Mouse (Mus musculus) limb, embryonic 10.5 days (tissue): ENCODE data around the gene Sdc3. TPM values are rescaled to one million over a fixed set of nuclear protein-coding genes. Genes with fewer than 3 reads are reported as not detected.

Experiments
- DNase-seq: peaks from one replicate; pipeline ENCODE4 v3.0.0-alpha.2; 2017; ENCODE audit warnings: low spot score
- H3K27ac ChIP-seq: fragments of 300-500 bp; sonication (generic); 2 replicates; pipeline ENCODE4 v1.5.1; 2016; ENCODE audit warnings: mild to moderate bottlenecking
- H3K27me3 ChIP-seq: fragments of 300-500 bp; sonication (generic); 2 replicates; pipeline ENCODE4 v1.6.1; 2016; ENCODE audit warnings: low read depth, mild to moderate bottlenecking; ENCODE audit not compliant: poor library complexity, severe bottlenecking
- H3K36me3 ChIP-seq: fragments of 300-500 bp; sonication (generic); 2 replicates; pipeline ENCODE4 v1.6.1; 2016; ENCODE audit warnings: mild to moderate bottlenecking, moderate library complexity
- H3K4me1 ChIP-seq: fragments of 300-500 bp; sonication (generic); 2 replicates; pipeline ENCODE4 v1.6.1; 2016
- H3K4me3 ChIP-seq: fragments of 300-500 bp; sonication (generic); 2 replicates; pipeline ENCODE4 v1.5.1; 2016; ENCODE audit warnings: mild to moderate bottlenecking, moderate library complexity
- H3K9me3 ChIP-seq: fragments of 300-500 bp; sonication (generic); replicated peaks from 2 replicates; pipeline ENCODE4 v1.6.1; 2016; ENCODE audit warnings: mild to moderate bottlenecking
- WGBS: fragments of 180-500 bp; shearing (Covaris S2); methylation state at CpG from one replicate; pipeline ENCODE4 v1.1.7; 2016; 5-methylcytosine and 5-hydroxymethylcytosine counted together
- polyA plus RNA-seq: library from polyadenylated mRNA; unstranded; fragments of >200 nt; fragmentation: Nextera tagmentation; extraction: Ambion mirVana; gene quantifications from 2 replicates; pipeline ENCODE4 v1.2.1, GENCODE M21; 2016

The Sdc3 gene
- polyA plus RNA-seq, 1 experiment from 2014 or later = 38.1 TPM

GRCm38 (mm10) chr4:130798416-130798815, 6.1 kb downstream of the Sdc3 start:
- peaks cover 93% of the 10 kb centered on the region for H3K4me1 ChIP-seq
- peaks cover 19% of the 10 kb centered on the region for H3K36me3 ChIP-seq
- peak overlapping the region; percentile 90 for H3K27ac ChIP-seq
- 67% methylated on average over 1 of the region's 1 CpGs for WGBS
- H3K9me3 ChIP-seq = no peaks in the 10 kb centered on the region
- H3K27me3 ChIP-seq = 0 out of 2 replicates have a peak, but pooled peaks cover 4% of the 10 kb centered on the region
- no peak overlapping the region for H3K4me3 ChIP-seq
- no peak for DNase-seq

GRCm38 (mm10) chr4:130799118-130799517, 6.8 kb downstream of the Sdc3 start:
- no peaks in the 10 kb centered on the region for H3K9me3 ChIP-seq
- DNase-seq = no peak
- peaks cover 95% of the 10 kb centered on the region for H3K4me1 ChIP-seq
- H3K27me3 ChIP-seq = 0 out of 2 replicates have a peak, but pooled peaks cover 4% of the 10 kb centered on the region
- H3K36me3 ChIP-seq = peaks cover 22% of the 10 kb centered on the region
- WGBS = 51% methylated on average over 4 of the region's 4 CpGs
- H3K4me3 ChIP-seq = no peak overlapping the region
- peak overlapping the region; percentile 90 for H3K27ac ChIP-seq

- WGBS = 82% methylated on average over 5 of the region's 5 CpGs
- H3K4me1 ChIP-seq = peaks cover 93% of the 10 kb centered on the region
- no peak for DNase-seq
- H3K36me3 ChIP-seq = peaks cover 22% of the 10 kb centered on the region
- H3K4me3 ChIP-seq = no peak overlapping the region
- peak overlapping the region; percentile 90; the same call in 1 of the 2 replicates for H3K27ac ChIP-seq
- H3K9me3 ChIP-seq = no peaks in the 10 kb centered on the region
- H3K27me3 ChIP-seq = 0 out of 2 replicates have a peak, but pooled peaks cover under 1% of the 10 kb centered on the region
These were observed 7.2 kb downstream of the Sdc3 start for GRCm38 (mm10) chr4:130799582-130799981.

GRCm38 (mm10) chr4:130800147-130800546, 7.8 kb downstream of the Sdc3 start:
- no peak for DNase-seq

GRCm38 (mm10) chr4:130801198-130801597, 8.9 kb downstream of the Sdc3 start:
- peaks cover 27% of the 10 kb centered on the region for H3K36me3 ChIP-seq
- H3K9me3 ChIP-seq = no peaks in the 10 kb centered on the region
- no peak overlapping the region for H3K27ac ChIP-seq
- no peak overlapping the region for H3K4me3 ChIP-seq
- DNase-seq = no peak
- peaks cover 88% of the 10 kb centered on the region for H3K4me1 ChIP-seq
- no peaks in the 10 kb centered on the region for H3K27me3 ChIP-seq
- 94% methylated on average over 5 of the region's 5 CpGs for WGBS

More at GRCm38 (mm10) chr4:130800147-130800546, 7.8 kb downstream of the Sdc3 start:
- H3K4me1 ChIP-seq = peaks cover 94% of the 10 kb centered on the region
- peaks cover 22% of the 10 kb centered on the region for H3K36me3 ChIP-seq
- H3K9me3 ChIP-seq = no peaks in the 10 kb centered on the region
- H3K27ac ChIP-seq = peak overlapping the region; percentile 90; the same call in 1 of the 2 replicates
- H3K4me3 ChIP-seq = no peak overlapping the region
- WGBS = 89% methylated on average over 6 of the region's 6 CpGs
- H3K27me3 ChIP-seq = no peaks in the 10 kb centered on the region

- Histone ChIP-seq H3K4me1 (peaks cover 84% of the 10 kb centered on the region), H3K36me3 (peaks cover 27% of the 10 kb centered on the region), H3K9me3 (no peaks in the 10 kb centered on the region), H3K27me3 (no peaks in the 10 kb centered on the region), H3K4me3 (no peak overlapping the region), H3K27ac (peak overlapping the region; percentile 15; the same call in 1 of the 2 replicates)
- 64% methylated on average over 10 of the region's 10 CpGs for WGBS
- no peak for DNase-seq
These were observed 9.4 kb downstream of the Sdc3 start for GRCm38 (mm10) chr4:130801624-130802329.

GRCm38 (mm10) chr4:130803591-130803990, 11.3 kb downstream of the Sdc3 start:
- Histone ChIP-seq H3K27me3 (no peaks in the 10 kb centered on the region), H3K4me3 (no peak overlapping the region), H3K27ac (peak overlapping the region; percentile 17; the same call in 1 of the 2 replicates), H3K36me3 (peaks cover 27% of the 10 kb centered on the region), H3K4me1 (peaks cover 69% of the 10 kb centered on the region), H3K9me3 (no peaks in the 10 kb centered on the region)
- WGBS = 78% methylated on average over 2 of the region's 2 CpGs
- no peak for DNase-seq

- WGBS = 59% methylated on average over 2 of the region's 2 CpGs
- no peak for DNase-seq
- Histone ChIP-seq H3K27ac (no peak overlapping the region; the same call in 1 of the 2 replicates), H3K9me3 (no peaks in the 10 kb centered on the region), H3K36me3 (peaks cover 27% of the 10 kb centered on the region), H3K4me3 (no peak overlapping the region), H3K4me1 (peaks cover 65% of the 10 kb centered on the region), H3K27me3 (no peaks in the 10 kb centered on the region)
These were observed 12.0 kb downstream of the Sdc3 start for GRCm38 (mm10) chr4:130804292-130804691.

- no peak for DNase-seq
- H3K4me1 ChIP-seq = peaks cover 64% of the 10 kb centered on the region
- no peak overlapping the region for H3K4me3 ChIP-seq
- no peaks in the 10 kb centered on the region for H3K27me3 ChIP-seq
- peak overlapping the region; percentile 1; the same call in 1 of the 2 replicates for H3K27ac ChIP-seq
- H3K36me3 ChIP-seq = peaks cover 22% of the 10 kb centered on the region
- 77% methylated on average over 7 of the region's 7 CpGs for WGBS
- H3K9me3 ChIP-seq = no peaks in the 10 kb centered on the region
These were observed 12.5 kb downstream of the Sdc3 start for GRCm38 (mm10) chr4:130804771-130805361.

GRCm38 (mm10) chr4:130805746-130806145, 13.4 kb downstream of the Sdc3 start:
- no peaks in the 10 kb centered on the region for H3K27me3 ChIP-seq
- H3K4me3 ChIP-seq = no peak overlapping the region
- no peaks in the 10 kb centered on the region for H3K9me3 ChIP-seq
- no peak for DNase-seq
- WGBS = 90% methylated on average over 7 of the region's 7 CpGs
- peaks cover 62% of the 10 kb centered on the region for H3K4me1 ChIP-seq
- no peak overlapping the region for H3K27ac ChIP-seq
- peaks cover 15% of the 10 kb centered on the region for H3K36me3 ChIP-seq

- H3K27me3 ChIP-seq = no peaks in the 10 kb centered on the region
- H3K27ac ChIP-seq = no peak overlapping the region
- H3K4me3 ChIP-seq = no peak overlapping the region
- WGBS = 92% methylated on average over 9 of the region's 9 CpGs
- DNase-seq = no peak
- peaks cover 62% of the 10 kb centered on the region for H3K4me1 ChIP-seq
- H3K36me3 ChIP-seq = peaks cover 15% of the 10 kb centered on the region
- no peaks in the 10 kb centered on the region for H3K9me3 ChIP-seq
These were observed 14.4 kb downstream of the Sdc3 start for GRCm38 (mm10) chr4:130806746-130807145.

- H3K36me3 ChIP-seq = 0 out of 2 replicates have a peak, but pooled peaks cover 5% of the 10 kb centered on the region
- H3K9me3 ChIP-seq = no peaks in the 10 kb centered on the region
- no peak for DNase-seq
- 76% methylated on average over 5 of the region's 5 CpGs for WGBS
- no peaks in the 10 kb centered on the region for H3K27me3 ChIP-seq
- H3K27ac ChIP-seq = no peak overlapping the region
- peaks cover 43% of the 10 kb centered on the region for H3K4me1 ChIP-seq
- no peak overlapping the region for H3K4me3 ChIP-seq
These were observed 17.4 kb downstream of the Sdc3 start for GRCm38 (mm10) chr4:130809784-130810183.

- Histone ChIP-seq H3K4me3 (no peak overlapping the region), H3K9me3 (no peaks in the 10 kb centered on the region), H3K4me1 (peaks cover 46% of the 10 kb centered on the region), H3K36me3 (0 out of 2 replicates have a peak, but pooled peaks cover 4% of the 10 kb centered on the region), H3K27ac (no peak overlapping the region), H3K27me3 (no peaks in the 10 kb centered on the region)
- no peak for DNase-seq
- 60% methylated on average over 3 of the region's 3 CpGs for WGBS
These were observed 18.5 kb downstream of the Sdc3 start for GRCm38 (mm10) chr4:130810845-130811244.
